Mouse (Mus musculus) midbrain, postnatal 0 days (tissue): ENCODE measurements at regions not wholly inside any gene's neighbourhood (a gene's known extent, or its start where the extent isn't known, plus 50 kb on each side); places are given as distances from the start of the nearest gene placed in this dataset.
A peak's percentile ranks its signal among the peaks of the same experiment; 100 is the strongest.

ENCODE experiments used
- ATAC-seq: fragments of 200-750 bp; cut with Nextera tagmentation; 2 replicates; pipeline ENCODE4 v1.8.0; 2017; ENCODE audit warnings: moderate number of reproducible peaks, mild to moderate bottlenecking, moderate TSS enrichment, moderate library complexity; ENCODE audit not compliant: low FRiP score
- DNase-seq: peaks from one replicate; pipeline ENCODE4 v3.0.0-alpha.2; 2015; ENCODE audit warnings: low spot score
- H3K27ac ChIP-seq: fragments of 300-500 bp; sonication (generic); 2 replicates; pipeline ENCODE4 v1.5.1; 2014; ENCODE audit warnings: low read depth, mild to moderate bottlenecking, low read length, mixed read lengths
- H3K27me3 ChIP-seq: fragments of 300-500 bp; sonication (generic); 2 replicates; pipeline ENCODE4 v1.6.1; 2014; ENCODE audit warnings: low read length, control low read depth, mixed read lengths; ENCODE audit not compliant: insufficient read depth
- H3K36me3 ChIP-seq: fragments of 300-500 bp; sonication (generic); 2 replicates; pipeline ENCODE4 v1.6.1; 2014; ENCODE audit warnings: low read length, control low read depth, mixed read lengths; ENCODE audit not compliant: insufficient read depth
- H3K4me1 ChIP-seq: fragments of 300-500 bp; sonication (generic); 2 replicates; pipeline ENCODE4 v1.6.1; 2014; ENCODE audit warnings: mild to moderate bottlenecking, control low read depth, antibody characterized with exemption, low read length, mixed read lengths; ENCODE audit not compliant: insufficient read depth
- H3K4me2 ChIP-seq: fragments of 300-500 bp; sonication (generic); 2 replicates; pipeline ENCODE4 v1.6.1; 2014; ENCODE audit warnings: low read depth, mild to moderate bottlenecking, low read length, mixed read lengths; ENCODE audit not compliant: poor library complexity, severe bottlenecking
- H3K4me3 ChIP-seq: fragments of 300-500 bp; sonication (generic); 2 replicates; pipeline ENCODE4 v1.5.1; 2014; ENCODE audit warnings: low read depth, mild to moderate bottlenecking, low read length, moderate library complexity
- H3K9ac ChIP-seq: fragments of 300-500 bp; sonication (generic); replicated peaks from 2 replicates; pipeline ENCODE4 v1.6.1; 2014; ENCODE audit warnings: mild to moderate bottlenecking, low read length, moderate library complexity, mixed read lengths; ENCODE audit not compliant: poor library complexity, severe bottlenecking
- H3K9me3 ChIP-seq: fragments of 300-500 bp; sonication (generic); 2 replicates; pipeline ENCODE4 v1.6.1; 2016; ENCODE audit warnings: low read length, control low read depth
- CTCF ChIP-seq: IDR thresholded peaks from 2 replicates; pipeline ENCODE4 v1.5.1; 2016; ENCODE audit warnings: antibody characterized with exemption, mild to moderate bottlenecking
- WGBS: fragments of 180-500 bp; shearing (Covaris S2); extraction: QIAGEN DNeasy Blood & Tissue Kit; methylation state at CpG from one replicate; pipeline ENCODE4 v1.1.7; 2014; 5-methylcytosine and 5-hydroxymethylcytosine counted together

GRCm38 (mm10) chr4:12277949-12278348 lies 106.1 kb upstream of the Fam92a start:
- Histone ChIP-seq H3K4me1 (no peaks in the 10 kb centered on the region), H3K27me3 (no peaks in the 10 kb centered on the region), H3K4me3 (no peak overlapping the region), H3K27ac (no peak overlapping the region), H3K4me2 (no peak overlapping the region), H3K36me3 (no peaks in the 10 kb centered on the region), H3K9me3 (no peaks in the 10 kb centered on the region), H3K9ac (no peak overlapping the region)
- no peak for DNase-seq
- WGBS = 81% methylated on average over 3 of the region's 3 CpGs
- no peak for ATAC-seq
- TF ChIP-seq CTCF = no peak

DNA sequence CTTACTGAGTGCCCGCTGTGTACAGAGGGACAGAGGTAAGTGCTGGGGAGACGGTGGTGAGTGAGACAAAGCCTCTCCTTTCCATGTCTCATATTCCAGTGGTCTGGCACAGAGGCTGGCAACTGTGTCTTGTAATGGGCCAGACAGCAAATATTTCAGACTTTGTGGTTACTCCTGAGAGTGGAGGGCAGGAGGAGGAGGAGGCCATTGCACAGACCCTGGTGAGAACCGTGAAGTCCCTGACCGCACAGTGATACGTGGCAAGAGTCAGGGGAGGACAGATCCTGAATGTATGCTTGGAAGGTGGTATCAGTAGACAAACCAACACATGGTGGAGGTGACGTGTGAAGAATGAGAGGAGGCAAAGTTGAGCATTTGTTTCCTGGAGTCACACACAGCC lies 101.6 kb upstream of the Fam92a start:
- Histone ChIP-seq H3K4me2 (no peak overlapping the region), H3K9me3 (no peaks in the 10 kb centered on the region), H3K9ac (no peak overlapping the region), H3K36me3 (no peaks in the 10 kb centered on the region), H3K4me1 (no peaks in the 10 kb centered on the region), H3K27me3 (no peaks in the 10 kb centered on the region), H3K27ac (no peak overlapping the region), H3K4me3 (no peak overlapping the region)
- DNase-seq (no peak), ATAC-seq (no peak)
- WGBS = 81% methylated on average over 6 of the region's 6 CpGs
- TF ChIP-seq CTCF = no peak

GRCm38 (mm10) chr4:12272914-12273313 lies 101.1 kb upstream of the Fam92a start:
- Histone ChIP-seq H3K4me2 (no peak overlapping the region), H3K27me3 (no peaks in the 10 kb centered on the region), H3K9ac (no peak overlapping the region), H3K4me3 (no peak overlapping the region), H3K9me3 (no peaks in the 10 kb centered on the region), H3K27ac (no peak overlapping the region), H3K4me1 (no peaks in the 10 kb centered on the region), H3K36me3 (no peaks in the 10 kb centered on the region)
- TF ChIP-seq CTCF = no peak
- DNase-seq (no peak), ATAC-seq (no peak)
- 31% methylated on average over 6 of the region's 6 CpGs for WGBS

- no peaks in the 10 kb centered on the region for H3K9me3 ChIP-seq
- DNase-seq (no peak), ATAC-seq (no peak)
- no peak for TF ChIP-seq CTCF
- H3K4me2 ChIP-seq = no peak overlapping the region
- H3K9ac ChIP-seq = no peak overlapping the region
- H3K27me3 ChIP-seq = no peaks in the 10 kb centered on the region
- H3K27ac ChIP-seq = no peak overlapping the region
- no peak overlapping the region for H3K4me3 ChIP-seq
- no peaks in the 10 kb centered on the region for H3K36me3 ChIP-seq
- WGBS = 42% methylated on average over 6 of the region's 6 CpGs
- no peaks in the 10 kb centered on the region for H3K4me1 ChIP-seq
Measured at GRCm38 (mm10) chr4:12272378-12272777, 100.6 kb upstream of the Fam92a start.

- DNase-seq = no peak
- no peak overlapping the region for H3K27ac ChIP-seq
Measured at GRCm38 (mm10) chr4:12263746-12264145, 91.9 kb upstream of the Fam92a start.

GRCm38 (mm10) chr4:12263197-12263596 lies 91.4 kb upstream of the Fam92a start:
- TF ChIP-seq CTCF = peak; percentile 6; the same call in 1 of the 2 replicates
- Histone ChIP-seq H3K4me1 (no peaks in the 10 kb centered on the region), H3K27me3 (no peaks in the 10 kb centered on the region), H3K4me3 (peak overlapping the region; percentile 9; the same call in 1 of the 2 replicates), H3K9ac (no peak overlapping the region), H3K9me3 (no peaks in the 10 kb centered on the region), H3K27ac (no peak overlapping the region), H3K4me2 (peak overlapping the region; percentile 33), H3K36me3 (no peaks in the 10 kb centered on the region)
- ATAC-seq = peak; percentile 82; the same call in 1 of the 2 replicates
- peak; percentile 77 for DNase-seq
- WGBS = 15% methylated on average over 10 of the region's 10 CpGs

More at GRCm38 (mm10) chr4:12263746-12264145, 91.9 kb upstream of the Fam92a start:
- H3K9me3 ChIP-seq = no peaks in the 10 kb centered on the region
- no peak overlapping the region for H3K4me2 ChIP-seq
- no peaks in the 10 kb centered on the region for H3K4me1 ChIP-seq
- no peak for ATAC-seq
- H3K36me3 ChIP-seq = no peaks in the 10 kb centered on the region
- H3K9ac ChIP-seq = no peak overlapping the region
- no peak for TF ChIP-seq CTCF
- no peak overlapping the region for H3K4me3 ChIP-seq
- H3K27me3 ChIP-seq = no peaks in the 10 kb centered on the region
